Mouse (Mus musculus) right cerebral cortex, adult 18-20 months (tissue): ENCODE results near the gene Ak1.

Experiments
- DNase-seq: peaks from one replicate; pipeline ENCODE4 v3.0.0; 2022; ENCODE audit warnings: mixed read lengths

Ak1 gene

DNA sequence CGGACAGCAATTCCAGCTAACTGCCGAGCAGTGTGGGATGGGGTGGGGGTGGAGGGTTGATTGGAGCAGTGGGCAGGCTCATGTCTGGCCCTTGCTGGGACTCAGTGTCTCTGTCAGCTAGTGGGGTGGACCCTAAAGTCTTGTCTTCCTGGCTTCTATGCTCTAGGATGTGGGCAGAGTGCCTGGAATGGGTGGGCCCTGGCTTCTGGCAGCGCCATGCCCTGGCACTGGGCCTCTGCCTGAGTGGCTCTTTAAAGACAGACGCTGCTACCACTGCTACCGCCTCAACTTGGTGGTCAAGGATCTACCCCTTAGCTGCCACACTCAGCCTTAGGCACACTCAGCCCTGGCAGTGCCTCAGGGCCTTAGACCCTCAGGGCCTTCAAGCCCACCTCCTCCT, 7.2 kb downstream of the Ak1 start:
- DNase-seq: peak; percentile 74

GRCm38 (mm10) chr2:32629276-32629976, 7.9 kb downstream of the Ak1 start:
- no peak for DNase-seq

GRCm38 (mm10) chr2:32630036-32630435, 8.5 kb downstream of the Ak1 start:
- DNase-seq: no peak

- no peak for DNase-seq
These were observed 9.5 kb downstream of the Ak1 start for GRCm38 (mm10) chr2:32631046-32631445.

DNA sequence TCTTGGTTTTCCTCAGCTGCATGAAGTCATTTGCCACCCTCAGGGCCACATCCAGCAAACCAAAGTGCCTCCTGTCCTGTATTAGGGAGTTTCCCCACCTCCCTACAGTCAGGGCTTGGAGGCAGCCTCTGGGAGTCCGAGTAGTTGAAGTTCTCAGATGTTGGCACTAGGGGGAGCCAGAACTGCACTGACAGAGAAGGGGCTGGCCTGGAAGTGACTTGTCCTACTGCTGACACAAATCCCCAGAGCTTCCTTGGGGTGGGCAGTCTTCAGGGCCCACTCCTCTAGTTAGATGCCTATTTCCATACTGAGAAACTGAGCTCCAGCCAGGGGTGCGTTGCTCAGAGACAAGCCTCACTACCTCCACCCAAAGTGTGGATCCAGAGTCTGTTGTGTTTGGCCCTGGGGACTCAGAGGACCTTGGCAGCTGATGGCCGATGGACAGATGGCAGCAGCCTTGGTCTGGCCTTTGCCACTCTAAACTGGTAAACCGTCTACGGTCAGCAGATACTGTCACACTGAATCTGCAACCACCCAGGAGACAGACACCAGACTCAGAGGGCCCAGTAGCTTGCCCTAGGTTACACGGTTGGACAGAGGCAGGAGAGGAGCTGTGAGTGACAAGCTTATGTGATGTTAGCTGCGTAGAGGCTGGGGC, 10.3 kb downstream of the Ak1 start:
- peak; percentile 77 for DNase-seq

DNA sequence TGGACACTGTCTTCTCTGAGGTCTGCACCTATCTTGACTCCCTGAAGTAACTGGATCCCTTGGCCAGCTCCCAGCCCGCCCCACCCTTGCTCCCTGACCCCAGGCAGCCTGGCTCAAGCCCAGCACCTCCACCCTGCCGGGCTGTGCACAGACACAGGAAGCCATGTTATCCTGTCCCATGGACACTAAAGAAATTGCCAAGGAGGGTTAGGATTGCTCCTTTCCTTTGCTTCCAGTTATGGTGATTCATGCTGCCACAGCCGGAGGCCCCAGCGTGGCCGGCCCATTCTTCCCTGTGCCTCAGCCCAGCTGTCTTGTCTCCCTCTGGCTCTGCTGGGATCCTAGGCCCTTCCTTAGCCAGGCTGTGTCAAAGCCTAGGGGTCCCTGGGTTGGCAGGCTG, 12.1 kb downstream of the Ak1 start:
- no peak for DNase-seq

DNA sequence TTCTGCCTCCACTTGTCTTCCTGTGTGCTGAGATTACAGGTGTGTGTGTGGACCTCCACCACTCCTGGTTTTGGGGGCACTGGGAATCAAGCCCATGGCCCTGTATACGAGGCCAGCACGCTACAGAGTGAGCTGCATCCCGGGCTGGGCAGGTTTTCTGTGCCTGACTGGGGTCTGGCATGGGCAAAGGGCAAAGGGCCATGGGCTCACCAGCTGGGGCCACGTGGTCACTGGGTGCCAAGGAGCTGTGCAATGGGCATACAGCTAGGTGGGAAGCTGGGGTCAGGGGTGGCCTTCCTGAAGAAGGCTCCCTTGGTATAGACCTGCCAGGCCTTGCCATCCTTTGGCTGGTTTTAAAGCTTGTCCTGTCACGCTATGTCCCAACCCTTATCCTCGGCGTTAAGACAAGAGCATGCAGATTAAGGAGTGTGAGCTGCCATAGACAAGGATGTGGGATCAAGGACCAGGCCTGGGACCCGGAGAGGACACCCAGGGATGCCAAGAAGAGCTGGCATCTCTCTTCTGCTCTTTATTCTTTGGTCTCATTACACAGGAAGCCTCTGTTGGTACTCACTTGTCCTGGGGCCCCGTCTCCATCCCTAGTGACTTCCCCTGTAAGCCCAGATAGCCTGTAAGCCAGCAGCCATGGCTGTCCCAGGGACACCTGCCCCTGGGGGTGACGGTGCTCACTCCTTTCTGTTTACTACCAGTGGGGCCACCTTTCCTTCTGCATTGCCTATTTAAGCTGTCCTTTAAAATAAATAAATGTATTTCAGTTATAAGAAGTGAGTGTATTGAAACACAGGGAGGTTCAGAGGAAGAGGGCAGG, 12.9 kb downstream of the Ak1 start:
- DNase-seq: no peak

- DNase-seq: no peak
These were observed 15.1 kb downstream of the Ak1 start for GRCm38 (mm10) chr2:32636617-32637016.

GRCm38 (mm10) chr2:32637778-32638281, 16.3 kb downstream of the Ak1 start:
- no peak for DNase-seq

DNA sequence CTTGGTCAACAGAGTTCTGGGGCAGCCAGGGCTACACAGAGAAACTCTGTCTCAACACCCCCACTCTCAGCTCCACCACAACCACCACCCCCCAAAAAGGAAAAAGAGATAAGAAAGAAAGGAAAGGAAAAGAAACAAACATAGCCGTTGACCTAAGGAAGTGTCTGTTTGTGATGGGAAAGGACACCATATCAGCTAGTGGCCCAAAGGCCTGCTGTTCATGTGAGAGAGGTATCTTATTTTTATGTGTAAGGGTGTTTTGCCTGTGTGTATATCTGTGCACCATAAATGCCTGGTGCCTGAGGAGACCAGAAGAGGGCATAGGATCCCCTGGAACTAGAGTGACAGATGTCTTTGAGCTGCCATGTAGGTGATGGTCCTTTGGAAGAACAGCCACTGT, 18.1 kb downstream of the Ak1 start:
- no peak for DNase-seq

DNA sequence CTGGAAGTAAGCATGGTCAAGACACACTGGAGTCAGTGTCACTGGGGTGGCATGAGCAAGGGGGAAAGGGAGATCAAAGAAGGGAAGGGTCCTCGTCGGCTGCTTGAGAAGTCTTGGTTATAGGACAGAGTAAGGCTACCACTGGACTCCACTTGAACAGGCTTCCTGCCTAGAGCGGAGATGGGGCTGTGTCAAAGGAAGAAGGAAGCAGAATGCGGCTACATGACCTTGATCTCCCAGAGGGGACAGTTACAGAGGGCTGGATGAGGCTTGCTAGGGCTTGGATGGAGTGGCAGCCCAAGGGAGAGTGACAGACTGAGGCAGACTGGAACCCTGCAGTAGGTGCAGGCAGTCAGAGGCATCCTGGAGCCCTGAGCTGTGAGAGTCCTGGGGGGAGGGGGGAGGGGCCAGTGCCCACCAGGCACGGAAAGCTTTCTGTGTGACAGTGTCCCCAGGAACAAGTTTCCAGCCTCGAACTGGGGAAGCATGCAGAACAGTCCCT, 19.0 kb downstream of the Ak1 start:
- DNase-seq: no peak

DNA sequence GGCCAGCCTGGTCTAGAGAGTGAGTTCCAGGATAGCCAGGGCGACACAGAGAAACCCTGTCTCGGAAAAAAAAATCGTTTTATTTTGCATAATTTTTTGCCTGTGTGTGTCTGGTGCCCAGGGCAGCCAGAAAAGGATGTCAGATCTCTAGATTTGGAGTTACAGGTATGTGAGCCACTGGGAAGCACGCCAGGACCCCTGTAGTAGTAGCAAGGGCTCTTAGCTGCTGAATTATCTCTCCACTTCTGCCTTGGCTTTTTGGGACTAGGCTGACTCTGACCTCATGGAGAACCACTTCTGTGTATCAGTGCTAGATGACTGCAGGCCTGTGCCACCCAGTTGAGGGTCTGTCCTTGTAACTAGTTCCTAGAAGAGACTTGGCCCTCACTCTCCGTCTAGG, 20.3 kb downstream of the Ak1 start:
- DNase-seq: no peak

GRCm38 (mm10) chr2:32642813-32643212, 21.3 kb downstream of the Ak1 start:
- DNase-seq: no peak

DNA sequence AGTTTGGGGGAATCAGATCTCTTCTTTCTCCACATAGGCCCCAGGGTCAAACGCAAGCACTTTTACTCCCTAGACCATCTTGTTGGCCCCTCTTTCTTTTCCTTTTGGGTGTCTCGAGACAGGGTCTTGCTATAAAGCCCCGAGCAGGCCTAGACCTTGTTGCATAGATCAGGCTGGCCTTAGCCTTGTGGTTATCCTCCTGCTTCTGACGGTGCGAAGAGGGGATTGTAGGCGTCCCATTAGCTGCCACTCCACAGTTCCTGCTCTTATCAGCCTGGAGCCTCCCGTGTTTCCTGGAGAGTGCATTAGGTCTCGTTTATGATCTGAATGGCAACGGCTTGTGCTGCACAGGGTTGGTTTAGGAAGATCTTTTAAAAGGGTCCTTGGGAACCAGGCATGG, 22.5 kb downstream of the Ak1 start:
- DNase-seq: no peak

DNA sequence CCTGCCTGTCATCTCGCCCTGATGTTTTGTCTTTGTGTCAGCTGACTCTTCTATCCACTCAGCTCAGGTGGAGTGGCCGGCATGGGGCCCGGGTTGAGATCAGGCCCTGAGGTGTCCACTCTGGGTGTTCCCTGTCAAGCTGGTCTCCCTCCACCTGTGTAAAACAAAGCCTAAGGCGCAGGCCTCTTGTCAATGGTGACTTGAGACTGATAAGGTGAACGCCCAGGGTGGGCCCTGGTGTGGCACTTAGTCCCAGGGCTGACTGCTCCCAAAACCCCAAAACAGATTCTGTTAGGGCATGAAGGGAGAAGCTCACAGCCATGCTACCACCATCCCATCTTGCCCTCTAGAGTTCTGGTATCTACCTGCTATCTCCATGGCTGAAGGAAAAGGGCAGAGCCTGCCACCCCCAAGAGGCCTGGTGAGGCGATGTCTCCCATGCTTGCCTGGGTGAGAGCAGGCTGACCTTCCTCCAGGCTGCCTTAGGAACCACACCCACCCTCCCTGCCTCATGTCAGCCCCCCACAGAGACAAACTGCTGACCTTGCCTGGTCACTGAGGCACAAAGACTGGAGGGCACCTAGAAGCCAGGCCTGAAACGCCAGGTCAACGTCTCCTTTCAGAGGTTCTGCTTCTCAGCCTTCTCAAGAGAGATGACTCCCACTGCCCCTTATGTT, 23.4 kb downstream of the Ak1 start:
- no peak for DNase-seq

- no peak for DNase-seq
These were observed 24.1 kb downstream of the Ak1 start for GRCm38 (mm10) chr2:32645647-32646046.

DNA sequence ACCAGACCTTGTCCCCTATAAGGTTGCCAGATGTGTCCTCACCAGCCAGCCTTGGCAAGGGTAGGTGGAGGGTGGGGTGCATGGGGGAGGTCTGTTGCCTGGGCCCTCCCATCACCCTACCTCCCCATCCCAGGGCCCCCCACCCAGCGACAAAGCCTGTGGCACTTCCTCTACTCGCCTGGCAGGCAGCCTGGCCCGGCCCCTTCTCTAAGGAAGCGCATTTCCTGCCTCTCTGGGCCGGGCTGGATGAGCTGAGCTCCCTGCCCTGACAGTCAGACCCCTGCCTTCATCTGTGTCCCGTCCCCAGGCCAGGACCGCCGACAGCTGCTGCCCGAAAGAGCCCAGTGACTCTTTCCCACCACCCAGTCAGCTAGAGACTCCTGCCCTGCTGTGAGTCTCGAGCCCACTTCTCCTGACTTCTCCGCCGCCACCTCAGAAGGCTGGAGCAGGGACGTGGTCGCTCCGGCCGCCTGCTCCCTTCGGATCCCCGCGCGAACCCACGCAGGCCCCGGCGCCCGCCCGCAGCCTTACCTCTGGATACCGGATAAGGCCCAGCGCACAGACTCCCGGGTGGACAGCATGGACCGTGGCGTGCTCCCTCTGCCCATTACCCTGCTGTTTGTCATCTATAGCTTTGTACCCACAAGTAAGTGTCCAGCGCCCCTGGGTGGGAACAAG, 25.0 kb downstream of the Ak1 start, which contains the start of gene Eng:
TSS of gene Eng (plus strand) at position 217 of the 678 bp plus-strand sequence.
- no peak for DNase-seq

DNA sequence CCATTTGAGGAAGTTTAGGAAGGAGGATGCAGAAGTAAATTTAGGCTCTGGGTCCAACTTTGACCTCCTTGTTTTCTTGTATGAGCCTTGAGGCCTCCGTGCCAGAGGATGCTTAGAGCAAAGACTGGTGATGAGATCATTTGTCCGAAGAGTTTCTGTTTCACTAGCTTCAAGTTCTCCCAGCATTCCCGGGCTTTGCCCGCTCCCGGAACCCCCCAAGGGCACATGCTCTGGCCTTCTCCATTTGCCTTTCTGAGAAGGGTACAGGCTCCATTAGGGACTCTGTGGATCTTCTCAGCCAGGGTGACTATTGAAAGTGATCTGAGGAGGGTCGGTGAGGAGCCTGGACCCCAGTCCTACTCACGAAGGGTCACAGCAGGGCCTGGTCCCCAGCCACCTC, 25.8 kb downstream of the Ak1 start:
- DNase-seq: no peak

GRCm38 (mm10) chr2:32653764-32654163, 32.2 kb downstream of the Ak1 start:
- DNase-seq: no peak

- DNase-seq: no peak
These were observed 33.3 kb downstream of the Ak1 start for GRCm38 (mm10) chr2:32654743-32655393.

DNA sequence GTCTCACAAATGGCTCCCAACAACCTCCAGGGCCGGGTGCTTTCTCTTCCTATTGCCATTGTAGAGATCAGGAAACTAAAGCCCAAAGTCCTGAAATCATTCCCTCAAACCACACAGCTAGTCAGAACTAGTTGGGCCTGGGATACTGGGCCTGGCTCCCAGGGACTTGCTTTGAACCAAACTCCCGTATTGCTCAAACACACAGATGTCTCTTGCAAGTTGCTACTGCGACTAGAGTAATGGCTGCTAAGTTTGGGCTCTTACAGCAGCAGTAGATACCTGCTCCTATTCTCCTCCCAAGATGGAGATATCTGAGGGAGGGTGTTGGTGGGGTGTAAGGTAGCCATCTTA, 33.8 kb downstream of the Ak1 start:
- no peak for DNase-seq

GRCm38 (mm10) chr2:32655826-32656225, 34.3 kb downstream of the Ak1 start:
- no peak for DNase-seq
